Mouse (Mus musculus) heart, adult 2 months (tissue): Measurements from ENCODE around the gene Olfr821. TPM values are rescaled to one million over a fixed set of nuclear protein-coding genes. Genes with fewer than 3 reads are reported as not detected.

Experiments used
- DNase-seq, 2 experiments: peaks; one replicate each; pipeline ENCODE4 v3.0.0; 2021
- H3K27ac ChIP-seq: fragments of 200-600 bp; 2 replicates; pipeline ENCODE4 v1.8.1; 2022
- H3K27me3 ChIP-seq: fragments of 200-500 bp; 2 replicates; pipeline ENCODE4 v1.6.1; 2012; ENCODE audit warnings: mild to moderate bottlenecking, low read length, inconsistent platforms, mixed read lengths; ENCODE audit not compliant: control insufficient read depth, insufficient read depth
- H3K36me3 ChIP-seq: fragments of 200-500 bp; 2 replicates; pipeline ENCODE4 v1.6.1; 2012; ENCODE audit warnings: low read length, inconsistent platforms; ENCODE audit not compliant: control insufficient read depth, insufficient read depth
- H3K4me1 ChIP-seq: fragments of 200-500 bp; 2 replicates; pipeline ENCODE4 v1.6.1; 2011; ENCODE audit warnings: low read length; ENCODE audit not compliant: control insufficient read depth, insufficient read depth
- H3K4me3 ChIP-seq: fragments of 200-600 bp; 2 replicates; pipeline ENCODE4 v1.8.1; 2022
- H3K79me2 ChIP-seq: fragments of 200-500 bp; replicated peaks from 2 replicates; pipeline ENCODE4 v1.6.1; 2012; ENCODE audit warnings: mild to moderate bottlenecking, inconsistent platforms, low read length, moderate library complexity, mixed read lengths; ENCODE audit not compliant: control insufficient read depth, insufficient read depth
- H3K9ac ChIP-seq: fragments of 200-500 bp; 2 replicates; pipeline ENCODE4 v1.6.1; 2012; ENCODE audit warnings: low read depth, mild to moderate bottlenecking, control low read depth, inconsistent platforms, low read length, mixed read lengths
- CTCF ChIP-seq: fragments of 200-600 bp; IDR thresholded peaks from 2 replicates; pipeline ENCODE4 v1.8.1; 2022; ENCODE audit warnings: antibody characterized with exemption, mild to moderate bottlenecking, moderate library complexity
- EP300 ChIP-seq: fragments of 200-500 bp; IDR thresholded peaks from 2 replicates; pipeline ENCODE4 v1.6.1; 2011; ENCODE audit warnings: low read depth, low read length, control low read depth; ENCODE audit not compliant: insufficient read depth
- POLR2A ChIP-seq: fragments of 200-500 bp; IDR thresholded peaks from 2 replicates; pipeline ENCODE4 v1.6.1; 2011; ENCODE audit warnings: mild to moderate bottlenecking, low read depth, low read length, control low read depth; ENCODE audit not compliant: insufficient read depth
- intact Hi-C: fragments of 180-260 bp; cut with DNase I; formaldehyde crosslinking; loops from one replicate; pipeline ENCODE4 v1.15.1; 2025
- polyA plus RNA-seq: library from polyadenylated mRNA; depleted of rRNA; stranded (reverse); fragments of >200 nt; gene quantifications from 2 replicates; pipeline ENCODE4 v1.2.3, GENCODE M21; 2012; rRNA removed
- total RNA-seq, 2 experiments: library from RNA; stranded (reverse); gene quantifications; 2 replicates each; pipeline ENCODE4 v1.2.3; 2021

The Olfr821 gene
- total and polyA plus RNA-seq, 3 experiments = not detected

DNA sequence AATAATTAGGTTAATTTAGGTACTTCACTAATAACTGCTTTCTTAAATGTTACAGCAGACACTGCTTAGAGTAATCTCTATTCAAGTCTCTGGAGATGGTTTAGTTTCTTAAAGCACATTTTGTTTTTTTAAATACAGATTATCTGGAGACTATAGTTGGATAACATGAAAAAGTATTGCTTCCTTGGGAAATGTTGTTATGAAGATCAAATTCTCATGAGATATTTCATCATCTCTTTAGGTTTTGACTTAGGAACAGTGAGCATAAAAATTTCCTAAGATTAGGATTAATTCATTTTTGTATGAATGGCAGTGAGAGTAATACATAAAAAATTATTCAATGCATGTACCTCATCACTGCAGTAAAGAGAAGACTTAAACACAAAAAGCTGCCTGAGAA is 40.8 kb downstream of the Olfr821 start, which contains the start of gene Olfr822:
TSS of gene Olfr822 (plus strand) at position 301 of the 400 bp plus-strand sequence.
- no peak within 1 kb of the TSS for H3K9ac ChIP-seq
- H3K4me1 ChIP-seq = no peaks in the 10 kb centered on the region
- H3K79me2 ChIP-seq = no peaks in the 10 kb centered on the region
- H3K4me3 ChIP-seq = no peak within 1 kb of the TSS
- H3K27me3 ChIP-seq = no peaks in the 10 kb centered on the region
- intact Hi-C loops = no loop called here
- TF ChIP-seq EP300 (no peak), CTCF (no peak), POLR2A (no peak)
- no peaks in the 10 kb centered on the region for H3K36me3 ChIP-seq
- DNase-seq = no peak
- no peak within 1 kb of the TSS for H3K27ac ChIP-seq

Other genes starting within 250 kb of the Olfr821 start
- not detected for gene Olfr810, start 235.4 kb upstream of the Olfr821 start, total RNA-seq
- gene Olfr810, start 235.4 kb upstream of the Olfr821 start, polyA plus RNA-seq = not detected in 2 replicates
- not detected for gene Olfr811, start 226.0 kb upstream of the Olfr821 start, total RNA-seq
- gene Olfr811, start 226.0 kb upstream of the Olfr821 start, polyA plus RNA-seq = not detected in 2 replicates
- not detected for gene Olfr812, start 184.3 kb upstream of the Olfr821 start, total RNA-seq
- gene Olfr812, start 184.3 kb upstream of the Olfr821 start, polyA plus RNA-seq = not detected in 2 replicates
- gene Olfr813, start 175.0 kb upstream of the Olfr821 start, total RNA-seq = not detected
- gene Olfr813, start 175.0 kb upstream of the Olfr821 start, polyA plus RNA-seq = not detected in 2 replicates
- not detected for gene Olfr814, start 150.5 kb upstream of the Olfr821 start, total RNA-seq
- not detected in 2 replicates for gene Olfr814, start 150.5 kb upstream of the Olfr821 start, polyA plus RNA-seq
- not detected for gene Olfr815, start 124.5 kb upstream of the Olfr821 start, total RNA-seq
- gene Olfr815, start 124.5 kb upstream of the Olfr821 start, polyA plus RNA-seq = not detected in 2 replicates
- gene Olfr816, start 114.8 kb upstream of the Olfr821 start, total RNA-seq = not detected
- gene Olfr816, start 114.8 kb upstream of the Olfr821 start, polyA plus RNA-seq = not detected in 2 replicates
- not detected for gene Olfr818, start 81.2 kb upstream of the Olfr821 start, total RNA-seq
- not detected in 2 replicates for gene Olfr818, start 81.2 kb upstream of the Olfr821 start, polyA plus RNA-seq
- gene Olfr819, start 63.1 kb upstream of the Olfr821 start, total RNA-seq = not detected
- not detected in 2 replicates for gene Olfr819, start 63.1 kb upstream of the Olfr821 start, polyA plus RNA-seq
- not detected for gene Olfr247, start 54.2 kb upstream of the Olfr821 start, total RNA-seq
- gene Olfr247, start 54.2 kb upstream of the Olfr821 start, polyA plus RNA-seq = not detected in 2 replicates
- not detected for gene Gm10310, start 45.3 kb upstream of the Olfr821 start, total RNA-seq
- not detected in 2 replicates for gene Gm10310, start 45.3 kb upstream of the Olfr821 start, polyA plus RNA-seq
- not detected for gene Olfr820, start 17.7 kb upstream of the Olfr821 start, total RNA-seq
- gene Olfr820, start 17.7 kb upstream of the Olfr821 start, polyA plus RNA-seq = not detected in 2 replicates
- gene Olfr822, start 40.9 kb downstream of the Olfr821 start, total RNA-seq = not detected
- not detected in 2 replicates for gene Olfr822, start 40.9 kb downstream of the Olfr821 start, polyA plus RNA-seq
- not detected for gene Olfr823, start 85.0 kb downstream of the Olfr821 start, total RNA-seq
- not detected in 2 replicates for gene Olfr823, start 85.0 kb downstream of the Olfr821 start, polyA plus RNA-seq
- not detected for gene Olfr824, start 99.7 kb downstream of the Olfr821 start, total RNA-seq
- gene Olfr824, start 99.7 kb downstream of the Olfr821 start, polyA plus RNA-seq = not detected in 2 replicates
- not detected for gene Olfr825, start 136.4 kb downstream of the Olfr821 start, total RNA-seq
- not detected in 2 replicates for gene Olfr825, start 136.4 kb downstream of the Olfr821 start, polyA plus RNA-seq
- not detected for gene Olfr826, start 153.8 kb downstream of the Olfr821 start, total RNA-seq
- not detected in 2 replicates for gene Olfr826, start 153.8 kb downstream of the Olfr821 start, polyA plus RNA-seq
- not detected for gene Olfr827, start 184.1 kb downstream of the Olfr821 start, total RNA-seq
- not detected in 2 replicates for gene Olfr827, start 184.1 kb downstream of the Olfr821 start, polyA plus RNA-seq
- gene Neurod4, start 249.9 kb downstream of the Olfr821 start, total RNA-seq = not detected
- not detected in 2 replicates for gene Neurod4, start 249.9 kb downstream of the Olfr821 start, polyA plus RNA-seq